Mouse (Mus musculus): ENCODE measurements around the gene Nsl1.

GRCm38 (mm10) chr1:191072329-191072913, 9.6 kb downstream of the Nsl1 start:
- TF ChIP-seq ZC3H11A (IDR thresholded peaks at IDR 0.05; ENCODE audit: borderline replicate concordance, low read depth, low read length) (no peak), HCFC1 (IDR thresholded peaks at IDR 0.05; ENCODE audit: borderline replicate concordance, insufficient read depth, low read length) (no peak)

Data from ES-E14 (cell line).